Mouse (Mus musculus): ENCODE measurements around the gene Fam120a. TPM values are rescaled to one million over a fixed set of nuclear protein-coding genes. Genes with fewer than 3 reads are reported as not detected.

The Fam120a gene
- polyA plus RNA-seq, 1 experiment from 2014 or later = 22.8 TPM

- H3K4me3 ChIP-seq (ENCODE audit: low read length) = no peak overlapping the region
- no peaks in the 10 kb centered on the region for H3K4me1 ChIP-seq (replicated peaks; ENCODE audit: control insufficient read depth, insufficient read depth, low read length)
- H3K27ac ChIP-seq (ENCODE audit: low read length) = no peak overlapping the region
- no peak overlapping the region for H3K9ac ChIP-seq (ENCODE audit: low read length)
- H3K9me3 ChIP-seq (ENCODE audit: control insufficient read depth, low read length) = no peaks in the 10 kb centered on the region
- no peak for ATAC-seq (ENCODE audit: low read depth)
- no peaks in the 10 kb centered on the region for H3K27me3 ChIP-seq (ENCODE audit: control insufficient read depth, insufficient read depth, low read depth, low read length)
- no peaks in the 10 kb centered on the region for H3K36me3 ChIP-seq (ENCODE audit: control insufficient read depth, insufficient read depth, low read length)
- 85% methylated on average over 4 of the region's 4 CpGs for WGBS
- H3K4me2 ChIP-seq (ENCODE audit: low read depth, low read length) = no peak overlapping the region
Measured at GRCm38 (mm10) chr13:48954825-48955224, 13.0 kb downstream of the Fam120a start.

DNA sequence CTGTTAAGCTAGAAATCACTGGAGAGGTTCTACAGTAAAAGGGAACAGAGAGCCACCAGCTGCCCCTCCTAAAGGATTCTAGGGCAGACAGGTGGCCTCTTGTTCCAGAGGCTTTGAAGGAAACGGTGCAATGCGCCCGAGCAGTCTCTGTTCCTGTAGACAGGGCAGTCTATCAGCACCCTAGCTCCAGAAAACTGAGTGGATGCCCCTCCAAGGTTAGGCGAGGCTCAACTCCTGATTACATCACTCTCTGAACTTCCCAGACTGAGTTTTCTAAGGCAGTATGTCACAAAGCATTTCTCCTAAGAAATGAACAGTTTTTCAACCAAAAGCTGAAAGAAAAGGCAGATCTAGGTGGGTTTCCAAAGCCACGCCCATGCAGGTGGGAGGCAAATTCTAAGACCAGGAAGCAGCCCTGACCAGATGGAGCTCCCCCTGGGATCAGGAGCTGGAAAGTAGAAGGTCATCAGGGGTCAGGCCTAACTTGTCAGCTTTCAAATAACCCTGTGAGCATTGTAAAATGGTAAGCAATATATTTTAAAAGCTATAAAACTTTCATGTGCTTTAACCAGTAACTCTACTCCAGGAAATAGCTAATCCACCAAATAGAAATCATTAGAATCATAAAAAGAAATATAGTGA lies 17.1 kb downstream of the Fam120a start:
- no peak overlapping the region for H3K27ac ChIP-seq (ENCODE audit: low read length)
- H3K27me3 ChIP-seq (ENCODE audit: control insufficient read depth, insufficient read depth, low read depth, low read length) = no peaks in the 10 kb centered on the region
- no peak for ATAC-seq (ENCODE audit: low read depth)
- H3K36me3 ChIP-seq (ENCODE audit: control insufficient read depth, insufficient read depth, low read length) = peaks cover 13% of the 10 kb centered on the region
- no peaks in the 10 kb centered on the region for H3K9me3 ChIP-seq (ENCODE audit: control insufficient read depth, low read length)
- WGBS = 49% methylated on average over 5 of the region's 5 CpGs
- no peaks in the 10 kb centered on the region for H3K4me1 ChIP-seq (replicated peaks; ENCODE audit: control insufficient read depth, insufficient read depth, low read length)
- no peak overlapping the region for H3K4me2 ChIP-seq (ENCODE audit: low read depth, low read length)
- no peak overlapping the region for H3K4me3 ChIP-seq (ENCODE audit: low read length)
- H3K9ac ChIP-seq (ENCODE audit: low read length) = no peak overlapping the region

DNA sequence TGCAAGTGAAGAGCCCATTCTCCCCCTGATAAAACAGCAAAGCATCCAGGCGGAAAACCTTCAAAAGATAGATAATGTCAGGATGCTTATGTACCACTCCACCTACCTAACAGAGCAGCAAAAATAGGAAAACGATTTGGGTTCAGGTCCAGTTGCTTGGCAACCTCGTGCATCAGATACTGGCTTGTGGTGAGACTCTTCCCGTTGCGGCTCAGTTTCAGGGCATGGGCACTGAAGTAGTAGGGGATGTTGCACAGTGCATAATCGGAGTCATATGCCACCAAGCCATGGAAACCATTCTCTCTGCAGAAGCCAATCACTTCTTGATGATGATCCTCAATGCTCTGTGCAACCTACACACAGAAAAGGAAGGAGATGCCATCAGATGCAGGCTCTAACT lies 18.9 kb downstream of the Fam120a start:
- Histone ChIP-seq H3K36me3 (ENCODE audit: control insufficient read depth, insufficient read depth, low read length) (peaks cover 17% of the 10 kb centered on the region), H3K4me1 (replicated peaks; ENCODE audit: control insufficient read depth, insufficient read depth, low read length) (no peaks in the 10 kb centered on the region), H3K27ac (ENCODE audit: low read length) (no peak overlapping the region), H3K4me3 (ENCODE audit: low read length) (no peak overlapping the region), H3K4me2 (ENCODE audit: low read depth, low read length) (no peak overlapping the region), H3K9me3 (ENCODE audit: control insufficient read depth, low read length) (no peaks in the 10 kb centered on the region), H3K9ac (ENCODE audit: low read length) (no peak overlapping the region), H3K27me3 (ENCODE audit: control insufficient read depth, insufficient read depth, low read depth, low read length) (no peaks in the 10 kb centered on the region)
- 93% methylated on average over 6 of the region's 6 CpGs for WGBS
- ATAC-seq (ENCODE audit: low read depth) = no peak

GRCm38 (mm10) chr13:48944571-48944970 lies 23.2 kb downstream of the Fam120a start:
- Histone ChIP-seq H3K4me3 (ENCODE audit: low read length) (no peak overlapping the region), H3K27me3 (ENCODE audit: control insufficient read depth, insufficient read depth, low read depth, low read length) (no peaks in the 10 kb centered on the region), H3K9me3 (ENCODE audit: control insufficient read depth, low read length) (no peaks in the 10 kb centered on the region), H3K27ac (ENCODE audit: low read length) (no peak overlapping the region), H3K36me3 (ENCODE audit: control insufficient read depth, insufficient read depth, low read length) (peaks cover 23% of the 10 kb centered on the region), H3K4me1 (replicated peaks; ENCODE audit: control insufficient read depth, insufficient read depth, low read length) (no peaks in the 10 kb centered on the region), H3K9ac (ENCODE audit: low read length) (no peak overlapping the region), H3K4me2 (ENCODE audit: low read depth, low read length) (no peak overlapping the region)
- WGBS = 51% methylated on average over 1 of the region's 1 CpGs
- ATAC-seq (ENCODE audit: low read depth) = no peak

DNA sequence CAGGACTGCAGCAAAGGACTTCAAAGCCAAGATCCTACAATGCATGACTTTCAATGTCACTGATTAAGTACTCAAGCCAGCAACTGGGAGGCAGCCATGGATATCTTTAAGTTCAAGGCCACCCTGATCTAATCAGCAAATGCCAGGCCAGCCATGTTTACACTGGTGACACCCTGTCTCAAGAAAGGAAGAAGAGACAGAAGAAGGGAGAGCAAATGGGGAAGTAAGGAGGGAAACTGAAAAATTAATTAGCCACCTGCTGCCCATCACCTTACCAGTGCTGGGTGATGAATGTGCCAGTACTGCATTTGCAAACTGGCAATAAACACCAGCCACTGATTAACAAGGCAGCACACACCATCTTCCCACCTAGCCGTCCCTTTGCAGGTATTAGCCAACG lies 25.3 kb downstream of the Fam120a start:
- Histone ChIP-seq H3K27ac (ENCODE audit: low read length) (no peak overlapping the region), H3K36me3 (ENCODE audit: control insufficient read depth, insufficient read depth, low read length) (peaks cover 12% of the 10 kb centered on the region), H3K9me3 (ENCODE audit: control insufficient read depth, low read length) (no peaks in the 10 kb centered on the region), H3K9ac (ENCODE audit: low read length) (no peak overlapping the region), H3K27me3 (ENCODE audit: control insufficient read depth, insufficient read depth, low read depth, low read length) (no peaks in the 10 kb centered on the region), H3K4me2 (ENCODE audit: low read depth, low read length) (no peak overlapping the region), H3K4me1 (replicated peaks; ENCODE audit: control insufficient read depth, insufficient read depth, low read length) (no peaks in the 10 kb centered on the region), H3K4me3 (ENCODE audit: low read length) (no peak overlapping the region)
- WGBS = 77% methylated on average over 2 of the region's 2 CpGs
- ATAC-seq (ENCODE audit: low read depth) = no peak

- Histone ChIP-seq H3K36me3 (ENCODE audit: control insufficient read depth, insufficient read depth, low read length) (peaks cover 10% of the 10 kb centered on the region), H3K9ac (ENCODE audit: low read length) (no peak overlapping the region), H3K27me3 (ENCODE audit: control insufficient read depth, insufficient read depth, low read depth, low read length) (no peaks in the 10 kb centered on the region), H3K4me3 (ENCODE audit: low read length) (no peak overlapping the region), H3K4me1 (replicated peaks; ENCODE audit: control insufficient read depth, insufficient read depth, low read length) (no peaks in the 10 kb centered on the region), H3K4me2 (ENCODE audit: low read depth, low read length) (no peak overlapping the region), H3K27ac (ENCODE audit: low read length) (no peak overlapping the region), H3K9me3 (ENCODE audit: control insufficient read depth, low read length) (no peaks in the 10 kb centered on the region)
- ATAC-seq (ENCODE audit: low read depth) = no peak
- WGBS = 62% methylated on average over 3 of the region's 3 CpGs
Measured at GRCm38 (mm10) chr13:48941773-48942172, 26.0 kb downstream of the Fam120a start.

- no peak overlapping the region for H3K4me2 ChIP-seq (ENCODE audit: low read depth, low read length)
- peaks cover 13% of the 10 kb centered on the region for H3K36me3 ChIP-seq (ENCODE audit: control insufficient read depth, insufficient read depth, low read length)
- no peak for ATAC-seq (ENCODE audit: low read depth)
- no peak overlapping the region for H3K9ac ChIP-seq (ENCODE audit: low read length)
- no peaks in the 10 kb centered on the region for H3K9me3 ChIP-seq (ENCODE audit: control insufficient read depth, low read length)
- H3K4me3 ChIP-seq (ENCODE audit: low read length) = no peak overlapping the region
- 50% methylated on average over 6 of the region's 6 CpGs for WGBS
- H3K27me3 ChIP-seq (ENCODE audit: control insufficient read depth, insufficient read depth, low read depth, low read length) = no peaks in the 10 kb centered on the region
- H3K27ac ChIP-seq (ENCODE audit: low read length) = no peak overlapping the region; the same call in 1 of the 2 replicates
- H3K4me1 ChIP-seq (replicated peaks; ENCODE audit: control insufficient read depth, insufficient read depth, low read length) = no peaks in the 10 kb centered on the region
Measured at GRCm38 (mm10) chr13:48934597-48934996, 33.2 kb downstream of the Fam120a start.

- Histone ChIP-seq H3K4me2 (ENCODE audit: low read depth, low read length) (no peak overlapping the region), H3K9me3 (ENCODE audit: control insufficient read depth, low read length) (no peaks in the 10 kb centered on the region), H3K27ac (ENCODE audit: low read length) (no peak overlapping the region), H3K9ac (ENCODE audit: low read length) (no peak overlapping the region), H3K4me1 (replicated peaks; ENCODE audit: control insufficient read depth, insufficient read depth, low read length) (no peaks in the 10 kb centered on the region), H3K27me3 (ENCODE audit: control insufficient read depth, insufficient read depth, low read depth, low read length) (no peaks in the 10 kb centered on the region), H3K36me3 (ENCODE audit: control insufficient read depth, insufficient read depth, low read length) (peaks cover 14% of the 10 kb centered on the region), H3K4me3 (ENCODE audit: low read length) (no peak overlapping the region)
- ATAC-seq (ENCODE audit: low read depth) = no peak
- 90% methylated on average over 3 of the region's 3 CpGs for WGBS
Measured at GRCm38 (mm10) chr13:48932692-48933091, 35.1 kb downstream of the Fam120a start.

GRCm38 (mm10) chr13:48931687-48932086 lies 36.1 kb downstream of the Fam120a start:
- H3K4me3 ChIP-seq (ENCODE audit: low read length) = no peak overlapping the region
- H3K27me3 ChIP-seq (ENCODE audit: control insufficient read depth, insufficient read depth, low read depth, low read length) = no peaks in the 10 kb centered on the region
- H3K4me2 ChIP-seq (ENCODE audit: low read depth, low read length) = no peak overlapping the region
- no peak for ATAC-seq (ENCODE audit: low read depth)
- H3K9me3 ChIP-seq (ENCODE audit: control insufficient read depth, low read length) = no peaks in the 10 kb centered on the region
- H3K27ac ChIP-seq (ENCODE audit: low read length) = no peak overlapping the region
- H3K4me1 ChIP-seq (replicated peaks; ENCODE audit: control insufficient read depth, insufficient read depth, low read length) = no peaks in the 10 kb centered on the region
- no peak overlapping the region for H3K9ac ChIP-seq (ENCODE audit: low read length)
- H3K36me3 ChIP-seq (ENCODE audit: control insufficient read depth, insufficient read depth, low read length) = peaks cover 14% of the 10 kb centered on the region

- H3K4me2 ChIP-seq (ENCODE audit: low read depth, low read length) = no peak overlapping the region
- H3K4me1 ChIP-seq (replicated peaks; ENCODE audit: control insufficient read depth, insufficient read depth, low read length) = no peaks in the 10 kb centered on the region
- ATAC-seq (ENCODE audit: low read depth) = no peak
- H3K9me3 ChIP-seq (ENCODE audit: control insufficient read depth, low read length) = no peaks in the 10 kb centered on the region
- peaks cover 14% of the 10 kb centered on the region for H3K36me3 ChIP-seq (ENCODE audit: control insufficient read depth, insufficient read depth, low read length)
- no peaks in the 10 kb centered on the region for H3K27me3 ChIP-seq (ENCODE audit: control insufficient read depth, insufficient read depth, low read depth, low read length)
- no peak overlapping the region for H3K9ac ChIP-seq (ENCODE audit: low read length)
- no peak overlapping the region for H3K27ac ChIP-seq (ENCODE audit: low read length)
- WGBS = 87% methylated on average over 5 of the region's 5 CpGs
- H3K4me3 ChIP-seq (ENCODE audit: low read length) = no peak overlapping the region
Measured at GRCm38 (mm10) chr13:48931232-48931631, 36.6 kb downstream of the Fam120a start.
